Mouse (Mus musculus) spleen, adult 2 months (tissue): ENCODE data around the gene Zmynd19. TPM values are rescaled to one million over a fixed set of nuclear protein-coding genes. Genes with fewer than 3 reads are reported as not detected.
"Not testable (repeated sequence)": the region's sequence is repeated elsewhere in the genome, so short reads cannot be mapped to it uniquely, and the experiment has no call there.

ENCODE experiments used
- DNase-seq, 2 experiments: peaks; one replicate each; pipeline versions ENCODE4 v3.0.0 to v3.0.0-alpha.2; 2012 to 2021; ENCODE audit warnings: low spot score in 2 of 2, low read depth in 1 of 2
- H3K27ac ChIP-seq: fragments of 200-500 bp; 2 replicates; pipeline ENCODE4 v1.5.1; 2012; ENCODE audit warnings: low read length, inconsistent platforms; ENCODE audit not compliant: insufficient read depth
- H3K27me3 ChIP-seq: fragments of 200-500 bp; 2 replicates; pipeline ENCODE4 v1.6.1; 2012; ENCODE audit warnings: mild to moderate bottlenecking, moderate library complexity, low read length, inconsistent platforms; ENCODE audit not compliant: control insufficient read depth, insufficient read depth
- H3K36me3 ChIP-seq: fragments of 200-500 bp; 2 replicates; pipeline ENCODE4 v1.6.1; 2012; ENCODE audit warnings: mild to moderate bottlenecking, low read length, inconsistent platforms; ENCODE audit not compliant: control insufficient read depth, insufficient read depth
- H3K4me1 ChIP-seq: fragments of 200-500 bp; 2 replicates; pipeline ENCODE4 v1.6.1; 2011; ENCODE audit warnings: inconsistent platforms; ENCODE audit not compliant: control insufficient read depth, insufficient read depth, insufficient read length
- H3K4me3 ChIP-seq: fragments of 200-500 bp; 2 replicates; pipeline ENCODE4 v1.5.1; 2011; ENCODE audit warnings: mild to moderate bottlenecking, inconsistent platforms; ENCODE audit not compliant: insufficient read depth, insufficient read length; ENCODE audit errors: extremely low read depth
- CTCF ChIP-seq: fragments of 200-500 bp; IDR thresholded peaks from 2 replicates; pipeline ENCODE4 v1.5.1; 2011; ENCODE audit warnings: mild to moderate bottlenecking, inconsistent platforms; ENCODE audit not compliant: insufficient read depth, insufficient read length, insufficient replicate concordance; ENCODE audit errors: extremely low read depth
- POLR2A ChIP-seq: fragments of 200-500 bp; IDR thresholded peaks from 2 replicates; pipeline ENCODE4 v1.6.1; 2011; ENCODE audit warnings: low read depth, low read length, inconsistent platforms
- WGBS: fragments of 180-500 bp; shearing (Covaris S2); methylation state at CpG from one replicate; pipeline ENCODE4 v1.1.7; 2018; 5-methylcytosine and 5-hydroxymethylcytosine counted together
- polyA plus RNA-seq: library from polyadenylated mRNA; depleted of rRNA; stranded (reverse); fragments of >200 nt; gene quantifications from 2 replicates; pipeline ENCODE4 v1.2.3, GENCODE M21; 2012

Zmynd19 gene
- polyA plus RNA-seq, 1 experiment = 4.9 TPM

GRCm38 (mm10) chr2:24935057-24935796 lies 14.4 kb upstream of the Zmynd19 start, which contains the start of gene Arrdc1:
Arrdc1 (minus strand) TSS chr2:24935252.
- Histone ChIP-seq H3K27ac (peak within 1 kb of the TSS; percentile 95), H3K36me3 (no peaks in the 10 kb centered on the region), H3K27me3 (no peaks in the 10 kb centered on the region), H3K4me1 (peaks cover 8% of the 10 kb centered on the region; the same call in 1 of the 2 replicates), H3K4me3 (peak within 1 kb of the TSS; percentile 73)
- WGBS = under 1% methylated on average over 48 of the region's 49 CpGs
- peak; percentile 93 to 97 for DNase-seq
- TF ChIP-seq CTCF = peak; percentile 47; the same call in 1 of the 2 replicates
- peak; percentile 85 for TF ChIP-seq POLR2A

- Histone ChIP-seq H3K4me3 (no peak overlapping the region), H3K27ac (no peak overlapping the region), H3K4me1 (no peaks in the 10 kb centered on the region), H3K36me3 (no peaks in the 10 kb centered on the region), H3K27me3 (no peaks in the 10 kb centered on the region)
- no peak for TF ChIP-seq POLR2A
- TF ChIP-seq CTCF = no peak
- 86% methylated on average over 4 of the region's 4 CpGs for WGBS
- DNase-seq = no peak
Measured at GRCm38 (mm10) chr2:24942092-24942491, 7.5 kb upstream of the Zmynd19 start.

- TF ChIP-seq CTCF = peak; percentile 2; the same call in 1 of the 2 replicates
- H3K36me3 ChIP-seq, H3K4me3 ChIP-seq, H3K27ac ChIP-seq, H3K4me1 ChIP-seq, H3K27me3 ChIP-seq: not testable (repeated sequence)
- DNase-seq = peak; percentile 34 to 45
- 42% methylated on average over 2 of the region's 2 CpGs for WGBS
Measured at GRCm38 (mm10) chr2:24944304-24944703, 5.3 kb upstream of the Zmynd19 start.

GRCm38 (mm10) chr2:24950189-24950535 lies 570 bp downstream of the Zmynd19 start:
- Histone ChIP-seq H3K4me1 (peaks cover 4% of the 10 kb centered on the region), H3K36me3 (peaks cover 5% of the 10 kb centered on the region), H3K4me3 (peak overlapping the region; percentile 91), H3K27ac (peak overlapping the region; percentile 18; the same call in 1 of the 2 replicates), H3K27me3 (no peaks in the 10 kb centered on the region)
- DNase-seq = no peak
- no peak for TF ChIP-seq CTCF
- TF ChIP-seq POLR2A = no peak
- WGBS = under 1% methylated on average over 29 of the region's 31 CpGs

- Histone ChIP-seq H3K4me1 (peaks cover 4% of the 10 kb centered on the region), H3K4me3 (no peak overlapping the region), H3K36me3 (peaks cover 7% of the 10 kb centered on the region), H3K27me3 (no peaks in the 10 kb centered on the region), H3K27ac (no peak overlapping the region)
- no peak for DNase-seq
- TF ChIP-seq CTCF = no peak
- TF ChIP-seq POLR2A = no peak
- WGBS = 83% methylated on average over 4 of the region's 4 CpGs
Measured at GRCm38 (mm10) chr2:24952537-24953055, 3.0 kb downstream of the Zmynd19 start.

- Histone ChIP-seq H3K36me3 (peaks cover 5% of the 10 kb centered on the region), H3K27me3 (no peaks in the 10 kb centered on the region), H3K4me3 (no peak overlapping the region), H3K4me1 (peaks cover 6% of the 10 kb centered on the region; the same call in 1 of the 2 replicates), H3K27ac (no peak overlapping the region)
- DNase-seq = peak in 1 of 2 experiments; percentile 9
- 63% methylated on average over 3 of the region's 3 CpGs for WGBS
- peak; percentile 16; the same call in 1 of the 2 replicates for TF ChIP-seq CTCF
- no peak for TF ChIP-seq POLR2A
Measured at GRCm38 (mm10) chr2:24960910-24961309, 11.3 kb downstream of the Zmynd19 start.

GRCm38 (mm10) chr2:24962304-24963000 lies 12.9 kb downstream of the Zmynd19 start, which contains the start of gene Dph7:
Dph7 (plus strand) TSS chr2:24962400.
- TF ChIP-seq CTCF (peak; percentile 77; the same call in 1 of the 2 replicates), POLR2A (peak; percentile 57; the same call in 1 of the 2 replicates)
- H3K27ac ChIP-seq = peak within 1 kb of the TSS; percentile 36
- H3K27me3 ChIP-seq = no peaks in the 10 kb centered on the region
- peak within 1 kb of the TSS; percentile 81 for H3K4me3 ChIP-seq
- H3K4me1 ChIP-seq = peaks cover 6% of the 10 kb centered on the region; the same call in 1 of the 2 replicates
- H3K36me3 ChIP-seq = peaks cover 11% of the 10 kb centered on the region
- WGBS = under 1% methylated on average over 28 of the region's 28 CpGs
- peak; percentile 66 to 86 for DNase-seq
